In genomic region chr19:51237509-51238180, GRCm38 (mm10) we compare ENCODE assay signal across 14 mouse cellular contexts.
"Had no signal": no experiment of that assay in that cellular context is flagged by ENCODE, and none has a peak within 500 bp of the region (broad histone marks: within the 10 kb centered on the region; RNA-seq: fewer than 3 reads in every experiment).

No protein-coding gene starts in this region.

- H3K36me3 ChIP-seq: midbrain, embryonic 13.5 days; midbrain, embryonic 15.5 days; neural tube, embryonic 12.5 days; stomach, embryonic 15.5 days had no signal

- H3K9ac ChIP-seq: lung, embryonic 14.5 days; midbrain, embryonic 13.5 days; midbrain, embryonic 15.5 days; neural tube, embryonic 12.5 days; stomach, embryonic 15.5 days had no signal

- H3K4me3 ChIP-seq: midbrain, embryonic 13.5 days; midbrain, embryonic 15.5 days; neural tube, embryonic 12.5 days; stomach, embryonic 15.5 days had no signal

- ATAC-seq: midbrain, embryonic 13.5 days; midbrain, embryonic 15.5 days had no signal

- H3K27me3 ChIP-seq: midbrain, embryonic 13.5 days; midbrain, embryonic 15.5 days; neural tube, embryonic 12.5 days; stomach, embryonic 15.5 days had no signal

- H3K9me3 ChIP-seq: midbrain, embryonic 13.5 days; midbrain, embryonic 15.5 days; neural tube, embryonic 12.5 days; stomach, embryonic 15.5 days had no signal

- H3K27ac ChIP-seq: midbrain, embryonic 13.5 days; midbrain, embryonic 15.5 days; neural tube, embryonic 12.5 days; stomach, embryonic 15.5 days; stomach, postnatal 0 days had no signal

- DNase-seq: lung, adult 18-20 months; lung, embryonic 14.5 days; lung, postnatal 10 days; lung, postnatal 4 days; right cerebral cortex, postnatal 14 days; thymus, adult 2 months; thymus, postnatal 25 days; thymus, postnatal 4 days had no signal

- H3K4me1 ChIP-seq: midbrain, embryonic 15.5 days; stomach, embryonic 15.5 days had no signal

- H3K4me2 ChIP-seq: lung, embryonic 14.5 days; midbrain, embryonic 11.5 days; midbrain, embryonic 13.5 days; midbrain, embryonic 15.5 days; neural tube, embryonic 12.5 days; stomach, embryonic 15.5 days had no signal
